Mouse (Mus musculus): ENCODE measurements at regions not wholly inside any gene's neighbourhood (a gene's known extent, or its start where the extent isn't known, plus 50 kb on each side); places are given as distances from the start of the nearest gene placed in this dataset.

GRCm38 (mm10) chr10:45009676-45010075, 57.3 kb upstream of the Prep start:
- peak; percentile 75 for DNase-seq (ENCODE audit: low read depth, low spot score)

- DNase-seq (ENCODE audit: low read depth, low spot score) = no peak
Measured at GRCm38 (mm10) chr10:45009235-45009634, 57.8 kb upstream of the Prep start.

- DNase-seq (ENCODE audit: low read depth, low spot score) = no peak
Measured at GRCm38 (mm10) chr10:45004037-45004653, 62.9 kb upstream of the Prep start.

DNA sequence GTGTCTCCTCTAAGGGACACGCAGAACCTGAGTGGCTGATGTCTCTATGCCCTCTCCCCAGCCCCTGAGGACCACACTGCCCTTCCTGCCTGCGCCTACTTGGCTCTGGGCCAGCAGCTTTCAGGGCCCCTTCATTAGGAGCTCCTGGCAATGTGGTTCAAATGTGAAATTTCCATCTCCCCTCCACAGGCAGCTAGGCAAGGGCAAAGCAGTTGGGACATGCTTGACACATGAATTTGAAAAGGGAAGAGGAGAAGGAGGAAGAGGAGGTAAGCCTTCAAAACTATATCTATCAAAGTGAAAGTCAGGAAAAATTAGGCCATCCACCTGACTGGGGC, 63.7 kb upstream of the Prep start:
- DNase-seq (ENCODE audit: low read depth, low spot score) = no peak

DNA sequence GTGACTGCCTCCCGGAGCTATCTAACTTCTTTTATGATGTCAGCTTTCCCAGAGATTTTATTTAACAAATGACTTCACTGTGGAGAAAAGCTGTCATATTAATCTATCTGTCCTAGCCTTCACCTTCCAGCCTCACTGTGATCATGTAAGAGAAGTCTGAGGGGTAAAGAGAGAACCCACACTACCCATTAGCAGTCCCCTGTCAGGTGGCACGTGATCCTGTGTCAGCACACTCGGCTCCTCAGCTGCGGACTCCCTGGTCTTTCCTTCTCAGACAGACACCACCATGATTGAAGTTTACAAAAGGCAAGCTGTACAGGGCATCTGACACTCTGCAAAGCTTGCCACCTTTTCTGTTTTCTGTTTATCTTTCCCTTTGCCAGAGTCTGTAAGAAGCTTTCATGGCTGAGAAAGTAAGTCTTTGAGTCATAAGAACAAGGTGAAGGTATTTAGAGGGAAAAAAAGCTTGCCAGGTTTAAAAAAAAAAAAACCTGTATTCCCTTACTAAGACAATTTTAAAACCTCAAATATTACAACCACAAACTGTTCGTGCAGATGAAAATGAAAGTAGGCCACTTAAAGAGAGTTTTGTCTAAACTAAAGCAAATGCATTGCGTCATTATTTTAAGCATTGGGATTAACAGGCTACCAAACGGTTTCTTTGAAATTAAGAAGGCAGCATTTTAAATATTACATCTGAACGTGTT, 64.2 kb upstream of the Prep start:
- DNase-seq (ENCODE audit: low read depth, low spot score) = no peak

DNA sequence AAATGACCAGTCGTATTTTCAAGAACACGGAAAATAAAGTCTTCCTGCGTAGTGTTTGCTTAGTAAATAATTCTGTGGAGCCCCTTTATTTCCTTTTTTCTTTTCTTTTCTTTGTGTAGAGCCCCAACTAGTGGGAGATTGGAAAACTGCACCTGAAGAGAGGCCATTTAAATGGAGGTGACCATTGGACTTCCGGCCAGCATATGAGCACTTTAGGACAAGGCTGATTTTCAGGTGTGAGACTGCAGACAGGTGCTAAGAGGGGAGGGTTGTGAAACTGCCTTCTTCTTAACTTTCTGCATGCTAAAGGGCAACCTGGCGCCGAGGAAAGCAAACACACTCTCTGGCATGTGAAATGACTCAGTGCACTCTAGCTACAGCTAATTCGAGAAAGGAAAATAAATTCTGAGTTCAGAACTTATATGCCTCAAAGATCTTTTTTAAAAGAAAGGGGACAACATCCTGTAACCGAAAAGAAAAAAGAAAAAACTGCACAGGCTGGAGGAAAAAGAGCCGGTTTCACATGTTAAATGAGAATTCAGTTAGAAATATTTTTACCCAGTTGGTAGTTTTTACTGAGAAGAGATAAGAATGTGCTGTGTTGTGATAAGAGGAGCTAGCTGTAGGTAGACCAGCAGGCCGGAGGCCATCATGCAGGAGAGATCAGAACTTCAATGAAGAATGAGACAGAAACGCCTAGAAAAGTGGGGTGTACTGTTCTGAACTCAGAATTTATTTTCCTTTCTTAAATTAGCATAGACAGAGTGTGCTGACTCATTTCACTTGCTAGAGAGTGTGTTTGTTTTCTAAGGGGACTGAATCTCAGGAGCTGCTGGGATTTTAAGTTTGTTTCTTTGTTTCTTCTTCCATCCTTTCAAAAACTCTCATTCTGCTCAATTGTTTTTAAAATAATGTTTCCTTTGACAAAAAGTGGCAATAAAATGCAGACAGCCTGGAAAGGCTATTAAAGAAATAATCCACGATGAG, 65.8 kb upstream of the Prep start:
- DNase-seq (ENCODE audit: low read depth, low spot score) = peak; percentile 28

GRCm38 (mm10) chr10:45000027-45000840, 66.8 kb upstream of the Prep start:
- DNase-seq (ENCODE audit: low read depth, low spot score) = no peak

GRCm38 (mm10) chr10:44997906-44998289, 69.1 kb upstream of the Prep start:
- DNase-seq (ENCODE audit: low read depth, low spot score) = no peak

DNA sequence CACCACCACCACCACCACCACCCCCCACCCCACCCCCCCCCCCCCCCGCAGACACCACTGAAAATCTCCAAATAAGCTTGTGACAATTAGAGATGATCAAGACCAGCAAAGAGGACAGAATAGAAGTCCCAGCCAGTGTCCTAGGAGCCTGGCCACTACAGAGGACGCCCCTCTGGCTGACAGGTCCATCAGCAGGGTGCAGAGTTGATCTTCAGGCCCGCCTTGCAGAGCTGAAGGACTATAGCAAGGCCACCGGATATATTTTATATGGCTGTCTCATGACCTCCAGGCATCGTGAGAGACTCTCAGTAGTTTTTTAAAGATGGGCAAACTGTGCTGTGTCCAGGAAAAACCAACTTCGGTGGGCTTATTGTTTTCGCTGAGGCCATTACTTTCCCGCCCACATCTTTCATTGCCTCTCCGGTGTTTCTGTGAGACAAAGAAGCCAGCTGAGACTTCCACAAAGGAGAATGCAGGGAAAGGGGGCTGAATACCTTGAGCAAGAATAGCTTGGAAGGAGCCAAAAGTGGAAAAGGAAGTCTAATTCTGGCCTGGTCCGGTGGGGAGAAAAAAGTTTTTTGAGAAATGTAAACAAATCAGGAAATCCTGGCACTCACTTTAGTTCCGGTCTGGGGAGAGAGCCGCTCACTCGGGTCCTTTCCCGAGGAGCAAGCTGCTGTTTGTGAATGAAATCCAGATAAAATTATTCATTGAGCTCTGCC, 69.7 kb upstream of the Prep start:
- no peak for DNase-seq (ENCODE audit: low read depth, low spot score)

DNA sequence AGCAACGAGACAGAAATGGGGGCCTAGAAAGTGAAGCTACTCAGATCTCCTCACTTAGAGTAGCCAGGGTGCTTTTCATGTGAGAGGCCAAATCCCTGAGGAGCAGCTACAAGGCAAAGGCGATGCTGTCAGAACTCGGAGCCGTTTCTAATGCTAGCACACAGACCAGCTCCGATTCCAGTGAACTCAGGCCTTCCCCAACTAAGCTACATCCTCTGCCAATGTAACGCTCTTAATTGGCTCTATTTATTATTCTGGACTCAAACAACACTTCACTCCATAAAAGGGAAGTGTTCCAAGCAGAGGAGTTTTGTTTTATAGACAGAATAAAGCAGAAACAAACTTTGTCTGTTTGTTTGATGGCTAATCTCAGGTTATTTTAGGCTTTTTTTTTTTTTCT, 71.2 kb upstream of the Prep start:
- DNase-seq (ENCODE audit: low read depth, low spot score) = no peak

DNA sequence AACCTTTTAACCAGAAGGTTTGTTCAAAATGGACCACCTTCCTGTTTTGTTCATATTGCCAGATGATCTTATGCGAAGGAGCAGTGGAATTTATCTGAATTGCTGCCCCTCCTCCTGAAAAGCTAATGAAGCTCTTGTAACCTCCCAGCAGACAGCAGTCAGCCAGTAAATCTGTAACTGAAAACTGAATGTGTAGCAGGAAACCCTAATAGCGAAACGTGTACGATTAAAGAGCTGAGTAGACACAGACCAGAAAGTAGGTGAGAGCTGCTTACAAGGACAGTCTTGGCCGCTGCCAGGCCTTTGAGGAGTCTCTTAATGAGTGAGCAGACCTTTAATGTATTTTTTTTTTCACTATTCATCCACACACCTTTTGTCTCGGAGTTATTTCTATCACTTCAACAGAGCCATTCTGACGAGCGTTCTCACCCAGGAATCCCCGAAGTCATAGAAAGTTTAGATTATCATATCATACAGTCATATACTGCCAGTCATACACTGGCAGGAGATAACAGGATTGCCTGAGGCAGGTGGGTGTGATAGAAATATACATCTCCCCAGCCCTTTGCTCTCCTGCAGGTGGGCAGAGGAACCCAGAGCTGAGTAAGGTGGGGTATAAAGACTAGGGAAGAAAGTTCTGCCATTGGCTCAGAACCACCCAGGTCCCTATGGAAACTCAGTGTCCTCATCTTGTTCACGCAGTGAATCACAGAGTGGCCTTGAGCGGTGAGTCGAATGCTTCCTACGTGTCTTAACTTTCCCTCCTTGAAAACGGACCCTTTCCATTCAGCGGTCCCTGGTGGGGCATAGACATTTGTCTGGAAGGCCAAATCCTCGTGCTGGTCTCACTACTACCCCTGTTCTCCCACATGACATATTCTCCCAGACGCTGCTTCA, 72.4 kb upstream of the Prep start:
- DNase-seq (ENCODE audit: low read depth, low spot score) = no peak

DNA sequence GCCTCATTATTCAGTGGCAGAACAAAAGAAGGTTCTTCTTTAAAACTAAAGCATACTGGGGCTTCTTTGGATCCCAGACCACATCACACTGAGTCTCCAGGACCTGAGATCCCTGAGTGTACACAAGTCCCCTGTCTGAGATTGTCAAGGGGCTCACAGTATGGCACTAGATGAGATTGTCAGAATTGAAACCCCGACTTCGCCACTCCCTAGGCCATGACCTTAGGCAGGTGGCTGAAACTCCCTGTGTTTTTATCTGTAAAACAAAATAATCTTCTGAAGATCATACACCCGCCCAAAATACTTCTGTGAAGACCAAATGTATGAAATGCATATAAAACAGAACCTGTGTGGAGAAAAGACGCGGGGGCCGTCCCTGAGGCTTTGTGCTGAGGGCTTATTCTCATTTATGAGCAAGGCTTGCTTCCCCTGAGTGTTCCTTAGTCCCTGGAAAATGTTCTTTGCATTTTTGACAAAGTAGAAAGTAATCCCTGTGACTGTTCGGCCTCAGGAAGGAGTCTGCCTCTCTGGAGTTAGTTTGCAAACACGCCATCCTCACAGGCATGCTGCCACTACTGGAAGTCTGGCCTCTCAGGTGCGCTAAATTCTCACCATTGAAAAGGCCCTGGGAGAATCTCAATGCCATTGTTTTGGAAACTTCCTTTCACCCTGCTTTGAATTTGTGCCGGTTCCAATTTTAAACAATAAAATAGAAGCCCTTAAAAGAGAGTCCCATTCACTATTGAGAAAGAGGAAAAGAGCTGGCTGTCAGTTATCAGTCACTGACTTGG, 73.3 kb upstream of the Prep start:
- DNase-seq (ENCODE audit: low read depth, low spot score) = no peak

GRCm38 (mm10) chr10:44989539-44989938, 77.5 kb upstream of the Prep start:
- DNase-seq (ENCODE audit: low read depth, low spot score) = no peak

DNA sequence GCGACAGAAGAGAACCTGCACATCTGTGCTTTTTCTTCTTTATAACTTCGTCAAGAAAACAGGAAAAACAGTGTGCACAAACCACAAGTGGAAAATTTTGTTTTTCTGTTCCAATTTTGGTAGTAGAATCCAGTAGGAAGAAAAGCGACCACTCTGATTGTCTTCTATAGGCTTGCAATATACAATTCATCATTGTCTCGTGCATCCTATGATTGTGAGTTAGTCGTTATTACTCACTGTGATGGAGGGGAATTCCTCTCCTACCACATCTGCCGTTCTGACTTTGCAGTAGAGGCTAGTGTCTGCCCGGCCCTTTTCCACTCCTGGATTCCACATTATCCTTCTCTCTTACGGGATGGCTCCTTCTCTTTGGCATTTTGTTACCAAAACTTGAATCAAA, 78.2 kb upstream of the Prep start:
- DNase-seq (ENCODE audit: low read depth, low spot score) = no peak

DNA sequence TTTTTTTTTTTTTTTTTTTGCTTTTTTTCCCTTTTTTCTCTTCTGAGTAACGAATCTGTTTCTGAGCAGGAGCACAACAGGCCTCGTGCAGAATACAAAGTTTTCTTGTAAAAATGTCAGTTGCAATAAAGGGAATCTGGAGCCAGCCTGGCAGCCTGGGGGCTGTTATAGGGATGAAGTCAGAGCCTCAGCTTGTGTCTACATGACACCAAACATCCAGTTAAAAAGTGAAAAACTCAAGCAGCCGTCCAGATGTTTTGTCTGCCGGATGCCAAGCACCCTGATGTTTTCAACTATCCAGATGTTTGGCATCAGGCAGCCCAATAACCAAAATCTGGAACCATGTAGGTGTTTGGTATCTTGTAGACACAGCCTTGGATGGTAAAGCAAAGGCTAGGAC, 79.4 kb upstream of the Prep start:
- no peak for DNase-seq (ENCODE audit: low read depth, low spot score)

DNA sequence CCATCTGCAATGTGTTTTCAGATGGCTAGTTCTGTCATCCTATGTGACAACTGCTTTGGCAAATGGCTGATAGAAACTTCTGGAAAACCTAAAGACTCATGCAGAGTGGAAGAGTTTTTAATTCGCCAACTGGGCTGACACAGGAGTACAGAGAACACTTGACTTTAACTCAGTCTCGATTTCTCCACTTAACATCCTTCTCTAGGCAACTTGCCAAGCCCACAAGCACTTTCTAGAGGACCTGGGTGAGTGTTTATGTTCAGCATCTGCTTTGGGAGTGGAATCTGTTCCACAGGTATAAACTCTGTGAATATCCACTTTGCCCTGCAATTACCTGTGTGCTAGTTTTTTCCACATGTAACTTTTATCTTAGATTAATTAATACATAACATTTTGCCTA, 85.1 kb upstream of the Prep start:
- no peak for DNase-seq (ENCODE audit: low read depth, low spot score)

GRCm38 (mm10) chr10:44976815-44977214, 90.2 kb upstream of the Prep start:
- DNase-seq (ENCODE audit: low read depth, low spot score) = no peak

DNA sequence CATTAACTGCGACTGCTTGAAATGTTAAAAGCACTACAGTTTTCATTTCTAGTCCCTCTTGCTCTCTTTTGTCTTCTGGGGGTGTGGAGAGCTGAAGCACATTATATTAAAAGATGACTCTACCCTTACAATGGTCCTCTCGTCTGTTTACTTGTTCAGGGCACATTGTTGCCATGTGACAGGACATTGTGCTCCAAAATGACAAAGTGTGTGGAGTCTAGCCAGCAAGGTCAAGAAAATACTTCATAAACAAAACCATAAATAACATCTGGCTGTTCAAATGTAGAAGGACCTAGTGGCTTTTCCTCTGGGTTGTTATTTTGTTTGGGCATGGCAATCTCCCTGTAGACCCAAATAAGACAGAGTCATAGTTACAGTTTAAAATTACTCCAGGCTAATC, 95.1 kb upstream of the Prep start:
- no peak for DNase-seq (ENCODE audit: low read depth, low spot score)

GRCm38 (mm10) chr10:44959968-44960367, 107.0 kb upstream of the Prep start:
- no peak for DNase-seq (ENCODE audit: low read depth, low spot score)
